Mouse (Mus musculus): ENCODE measurements around the gene Elf2. TPM values are rescaled to one million over a fixed set of nuclear protein-coding genes. Genes with fewer than 3 reads are reported as not detected.

The Elf2 gene
- polyA plus RNA-seq, 1 experiment, result 28.1 TPM

DNA sequence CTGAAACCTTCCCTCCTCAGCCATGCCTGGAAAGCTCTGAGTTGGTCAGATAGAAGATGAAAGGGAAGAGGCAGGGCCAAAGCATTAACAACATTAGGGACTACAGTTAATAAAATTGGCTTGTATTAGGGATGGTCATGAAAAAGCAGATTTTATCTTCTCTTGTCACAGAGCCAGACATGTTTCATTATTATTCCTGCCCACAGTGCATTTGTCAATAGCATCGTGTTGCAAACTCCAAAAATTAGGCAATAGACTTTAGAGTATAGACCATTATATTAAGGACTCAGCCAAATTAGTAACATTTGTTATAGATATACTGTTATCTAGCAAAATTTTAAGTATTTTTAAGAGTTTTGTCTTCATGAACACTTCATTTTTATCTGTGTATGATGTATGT lies 43.7 kb downstream of the Elf2 start:
- H3K4me3 ChIP-seq (ENCODE audit: insufficient read depth, low read depth, low read length), result no peak overlapping the region
- no peaks in the 10 kb centered on the region for H3K27me3 ChIP-seq (replicated peaks; ENCODE audit: control insufficient read depth, insufficient read depth, low read length)
- no peaks in the 10 kb centered on the region for H3K4me1 ChIP-seq (ENCODE audit: control insufficient read depth, insufficient read depth, low read length)
- TF ChIP-seq POLR2A (IDR thresholded peaks at IDR 0.05; ENCODE audit: low read depth, low read length), result no peak
- 38% methylated on average over 1 of the region's 1 CpGs for WGBS
- H3K27ac ChIP-seq (ENCODE audit: insufficient read depth, low read depth, low read length), result no peak overlapping the region
- no peak for DNase-seq
- H3K36me3 ChIP-seq (ENCODE audit: control insufficient read depth, insufficient read depth, low read length), result no peaks in the 10 kb centered on the region

GRCm38 (mm10) chr3:51295225-51295624 lies 45.2 kb downstream of the Elf2 start:
- no peaks in the 10 kb centered on the region for H3K36me3 ChIP-seq (ENCODE audit: control insufficient read depth, insufficient read depth, low read length)
- no peak overlapping the region for H3K27ac ChIP-seq (ENCODE audit: insufficient read depth, low read depth, low read length)
- no peak overlapping the region for H3K4me3 ChIP-seq (ENCODE audit: insufficient read depth, low read depth, low read length)
- 56% methylated on average over 2 of the region's 2 CpGs for WGBS
- no peak for DNase-seq
- no peaks in the 10 kb centered on the region for H3K27me3 ChIP-seq (replicated peaks; ENCODE audit: control insufficient read depth, insufficient read depth, low read length)
- TF ChIP-seq POLR2A (IDR thresholded peaks at IDR 0.05; ENCODE audit: low read depth, low read length) (no peak), CTCF (conservative IDR thresholded peaks at IDR 0.05; ENCODE audit: insufficient read depth, insufficient read length, low read depth, low read length) (no peak)
- H3K4me1 ChIP-seq (ENCODE audit: control insufficient read depth, insufficient read depth, low read length), result no peaks in the 10 kb centered on the region

- Histone ChIP-seq H3K4me3 (ENCODE audit: insufficient read depth, low read depth, low read length) (no peak overlapping the region), H3K27me3 (replicated peaks; ENCODE audit: control insufficient read depth, insufficient read depth, low read length) (no peaks in the 10 kb centered on the region), H3K4me1 (ENCODE audit: control insufficient read depth, insufficient read depth, low read length) (no peaks in the 10 kb centered on the region), H3K36me3 (ENCODE audit: control insufficient read depth, insufficient read depth, low read length) (no peaks in the 10 kb centered on the region), H3K27ac (ENCODE audit: insufficient read depth, low read depth, low read length) (no peak overlapping the region)
- TF ChIP-seq POLR2A (IDR thresholded peaks at IDR 0.05; ENCODE audit: low read depth, low read length) (no peak), CTCF (conservative IDR thresholded peaks at IDR 0.05; ENCODE audit: insufficient read depth, insufficient read length, low read depth, low read length) (no peak)
- WGBS, result 79% methylated on average over 2 of the region's 2 CpGs
- no peak for DNase-seq
These were observed 46.2 kb downstream of the Elf2 start for GRCm38 (mm10) chr3:51294251-51294650.

DNA sequence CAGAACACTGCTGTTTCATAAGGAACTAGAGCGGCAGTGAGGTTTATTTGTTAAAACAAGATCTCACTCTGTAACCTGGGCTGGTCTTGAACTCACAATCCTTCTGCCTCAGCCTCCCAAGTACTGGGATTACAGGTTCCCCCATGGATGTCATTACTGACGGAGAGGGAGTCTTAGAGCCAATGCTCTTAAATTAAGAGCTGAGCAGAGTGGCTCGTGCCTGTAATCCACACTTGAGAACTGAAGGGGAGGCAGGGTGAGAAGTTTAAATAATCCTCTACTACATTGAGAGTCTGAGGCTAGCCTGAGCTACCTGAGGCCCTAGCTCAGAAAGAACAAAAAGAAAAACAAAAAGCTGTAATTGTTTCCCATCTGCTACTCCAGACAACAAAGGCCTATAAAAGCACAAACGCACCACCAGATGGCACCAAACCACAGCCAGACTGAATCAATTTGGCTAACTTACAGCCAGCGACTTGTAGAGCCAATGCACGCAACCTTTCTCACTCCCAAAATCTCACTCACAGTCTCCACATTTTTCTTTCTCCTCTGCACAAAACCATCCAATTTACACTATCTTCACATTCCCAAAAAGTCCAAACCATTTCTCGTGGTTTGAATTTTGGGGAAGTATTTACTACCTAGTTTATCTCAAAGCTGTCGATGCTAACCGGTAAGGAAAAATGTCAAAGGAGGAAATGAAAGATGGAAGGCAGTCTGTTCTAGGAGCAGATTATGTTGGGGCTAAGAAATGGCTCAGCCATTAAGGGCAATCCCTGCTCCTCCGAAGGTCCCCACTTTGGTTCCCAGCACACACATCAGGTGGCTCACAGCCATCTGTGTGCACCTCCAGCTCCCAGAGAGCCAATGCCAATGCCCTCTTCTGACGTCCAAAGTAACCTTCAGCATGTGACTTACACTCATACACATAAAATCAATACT lies 51.3 kb downstream of the Elf2 start:
- peak; percentile 85 for DNase-seq

GRCm38 (mm10) chr3:51284375-51284774 lies 56.1 kb downstream of the Elf2 start:
- WGBS, result 86% methylated on average over 1 of the region's 1 CpGs
- TF ChIP-seq CTCF (conservative IDR thresholded peaks at IDR 0.05; ENCODE audit: insufficient read depth, insufficient read length, low read depth, low read length) (no peak), POLR2A (IDR thresholded peaks at IDR 0.05; ENCODE audit: low read depth, low read length) (no peak)
- H3K4me1 ChIP-seq (ENCODE audit: control insufficient read depth, insufficient read depth, low read length), result no peaks in the 10 kb centered on the region
- no peak for DNase-seq
- H3K4me3 ChIP-seq (ENCODE audit: insufficient read depth, low read depth, low read length), result no peak overlapping the region
- H3K36me3 ChIP-seq (ENCODE audit: control insufficient read depth, insufficient read depth, low read length), result no peaks in the 10 kb centered on the region
- no peaks in the 10 kb centered on the region for H3K27me3 ChIP-seq (replicated peaks; ENCODE audit: control insufficient read depth, insufficient read depth, low read length)
- no peak overlapping the region for H3K27ac ChIP-seq (ENCODE audit: insufficient read depth, low read depth, low read length)

More for the DNA sequence above, 51.3 kb downstream of the Elf2 start:
- no peak overlapping the region for H3K4me3 ChIP-seq (ENCODE audit: insufficient read depth, low read depth, low read length)
- no peaks in the 10 kb centered on the region for H3K36me3 ChIP-seq (ENCODE audit: control insufficient read depth, insufficient read depth, low read length)
- no peaks in the 10 kb centered on the region for H3K4me1 ChIP-seq (ENCODE audit: control insufficient read depth, insufficient read depth, low read length)
- no peak overlapping the region for H3K27ac ChIP-seq (ENCODE audit: insufficient read depth, low read depth, low read length)
- TF ChIP-seq POLR2A (IDR thresholded peaks at IDR 0.05; ENCODE audit: low read depth, low read length), result no peak
- peak; percentile 86 for TF ChIP-seq CTCF (conservative IDR thresholded peaks at IDR 0.05; ENCODE audit: insufficient read depth, insufficient read length, low read depth, low read length)
- WGBS, result 48% methylated on average over 11 of the region's 11 CpGs
- no peaks in the 10 kb centered on the region for H3K27me3 ChIP-seq (replicated peaks; ENCODE audit: control insufficient read depth, insufficient read depth, low read length)

DNA sequence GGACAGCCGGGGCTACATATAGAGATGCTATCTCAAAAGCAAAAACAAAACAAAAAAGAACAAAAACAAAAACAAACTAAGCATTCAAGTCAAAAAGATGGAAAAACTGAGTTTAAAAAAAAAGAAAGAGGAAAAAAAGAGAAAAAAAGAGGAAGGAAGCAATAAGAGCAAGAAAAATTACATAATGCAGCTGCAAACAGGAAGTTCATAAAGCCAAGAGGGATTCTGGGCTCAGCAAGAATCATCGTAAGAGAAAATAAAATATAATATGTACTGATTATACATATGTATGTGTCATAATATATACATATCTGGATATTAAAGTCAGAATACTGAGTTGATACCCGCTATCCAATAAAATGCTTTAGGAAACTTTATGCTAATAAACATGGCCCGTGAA lies 58.7 kb downstream of the Elf2 start:
- no peaks in the 10 kb centered on the region for H3K27me3 ChIP-seq (replicated peaks; ENCODE audit: control insufficient read depth, insufficient read depth, low read length)
- no peak for TF ChIP-seq CTCF (conservative IDR thresholded peaks at IDR 0.05; ENCODE audit: insufficient read depth, insufficient read length, low read depth, low read length)
- TF ChIP-seq POLR2A (IDR thresholded peaks at IDR 0.05; ENCODE audit: low read depth, low read length), result no peak
- 90% methylated on average over 4 of the region's 4 CpGs for WGBS
- no peak overlapping the region for H3K27ac ChIP-seq (ENCODE audit: insufficient read depth, low read depth, low read length)
- H3K4me3 ChIP-seq (ENCODE audit: insufficient read depth, low read depth, low read length), result no peak overlapping the region
- no peak for DNase-seq
- H3K4me1 ChIP-seq (ENCODE audit: control insufficient read depth, insufficient read depth, low read length), result no peaks in the 10 kb centered on the region
- no peaks in the 10 kb centered on the region for H3K36me3 ChIP-seq (ENCODE audit: control insufficient read depth, insufficient read depth, low read length)

DNA sequence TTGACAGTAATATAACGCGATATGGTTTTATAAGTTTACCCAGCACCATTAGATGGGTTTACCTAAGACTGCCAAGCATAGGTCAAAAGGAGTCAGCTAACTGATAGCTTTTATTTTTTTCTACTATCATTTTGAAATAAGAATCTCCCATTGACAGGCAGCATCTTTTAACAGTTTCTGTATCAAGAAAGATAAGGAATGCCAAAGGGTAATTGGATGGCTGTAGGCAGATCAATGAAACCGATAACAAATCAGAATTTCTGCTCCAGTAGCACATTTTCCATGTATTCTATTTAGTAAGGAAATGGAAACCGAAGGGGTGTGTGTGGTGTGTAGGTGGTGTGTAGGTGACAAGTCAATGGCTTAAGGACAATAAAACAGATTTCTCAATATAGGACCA lies 62.0 kb downstream of the Elf2 start:
- Histone ChIP-seq H3K27ac (ENCODE audit: insufficient read depth, low read depth, low read length) (no peak overlapping the region), H3K27me3 (replicated peaks; ENCODE audit: control insufficient read depth, insufficient read depth, low read length) (no peaks in the 10 kb centered on the region), H3K4me3 (ENCODE audit: insufficient read depth, low read depth, low read length) (no peak overlapping the region), H3K36me3 (ENCODE audit: control insufficient read depth, insufficient read depth, low read length) (no peaks in the 10 kb centered on the region), H3K4me1 (ENCODE audit: control insufficient read depth, insufficient read depth, low read length) (no peaks in the 10 kb centered on the region)
- 73% methylated on average over 4 of the region's 4 CpGs for WGBS
- DNase-seq, result no peak
- TF ChIP-seq CTCF (conservative IDR thresholded peaks at IDR 0.05; ENCODE audit: insufficient read depth, insufficient read length, low read depth, low read length), result no peak
